Mouse (Mus musculus): ENCODE data around the gene Sipa1l1.

Gene Sipa1l1

GRCm38 (mm10) chr12:82168820-82169533 is at the start of gene Sipa1l1:
Sipa1l1 (plus strand) TSS chr12:82169320.
- DNase-seq = peak; percentile 95 to 97

DNA sequence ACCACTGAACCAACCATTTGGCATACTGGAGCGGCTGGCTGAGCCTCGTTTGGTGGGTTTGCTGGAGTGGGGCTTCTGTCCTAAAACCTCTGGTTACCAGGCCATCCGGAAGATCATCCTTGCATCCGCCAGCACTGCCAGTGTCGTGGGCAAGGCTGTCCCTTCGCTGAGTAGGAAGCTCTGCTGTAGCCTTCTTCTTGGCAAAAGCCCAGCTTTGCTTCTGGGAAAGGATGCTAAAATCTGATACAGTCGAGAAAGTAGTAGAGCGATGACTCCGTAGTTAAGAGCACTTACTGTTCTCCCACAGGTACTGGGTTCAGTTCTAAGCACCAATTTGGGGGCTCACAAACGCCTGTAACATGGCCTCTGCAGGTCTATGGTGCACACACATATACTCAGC is 47.2 kb upstream of the Sipa1l1 start:
- peak in 1 of 2 experiments; percentile 18 for DNase-seq

- DNase-seq = peak; percentile 41 to 65
These were observed 46.5 kb upstream of the Sipa1l1 start for GRCm38 (mm10) chr12:82122450-82123249.

DNA sequence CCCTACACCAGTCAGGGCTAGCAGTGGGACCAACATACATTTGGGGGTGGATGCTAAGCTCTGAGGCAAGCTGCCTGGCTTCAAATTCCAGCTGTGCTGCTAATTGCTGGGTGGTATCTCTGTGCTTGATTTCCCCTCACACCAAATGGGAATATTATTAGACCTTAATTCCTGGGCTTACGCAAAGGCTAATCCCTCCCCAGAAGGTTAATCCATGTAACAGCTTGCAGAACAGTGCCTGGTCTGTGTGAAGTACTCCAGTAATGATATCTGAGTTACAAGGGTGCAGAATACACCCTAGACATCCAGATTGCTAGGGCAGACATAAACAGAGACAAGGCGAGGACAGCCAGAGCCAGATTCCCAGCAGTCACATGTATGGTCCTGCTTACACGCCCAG is 42.3 kb upstream of the Sipa1l1 start:
- no peak for DNase-seq

- DNase-seq = no peak
These were observed 29.6 kb upstream of the Sipa1l1 start for GRCm38 (mm10) chr12:82139234-82140166.

DNA sequence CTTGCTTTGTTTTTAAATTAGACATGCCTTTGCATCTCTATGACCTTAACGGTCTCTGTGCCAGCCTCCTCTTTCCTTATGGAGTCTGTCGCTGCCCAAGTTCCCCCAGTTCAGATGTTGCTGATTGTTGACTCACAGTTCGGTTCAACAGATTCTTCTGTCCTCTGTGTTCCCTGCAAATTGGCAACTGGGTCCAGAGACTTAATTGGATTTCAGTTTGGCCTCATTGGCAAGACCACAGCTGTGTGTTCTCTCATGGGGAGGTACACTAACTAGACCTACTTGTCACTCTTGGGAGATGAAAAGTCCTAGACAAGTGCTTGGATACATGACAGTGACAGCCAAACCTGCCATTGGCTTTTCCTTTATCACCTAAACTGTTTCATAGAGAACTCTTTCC is 25.7 kb upstream of the Sipa1l1 start:
- no peak for DNase-seq

GRCm38 (mm10) chr12:82145173-82145572 is 23.9 kb upstream of the Sipa1l1 start:
- no peak for DNase-seq

GRCm38 (mm10) chr12:82147021-82147693 is 22.0 kb upstream of the Sipa1l1 start:
- no peak for DNase-seq

DNA sequence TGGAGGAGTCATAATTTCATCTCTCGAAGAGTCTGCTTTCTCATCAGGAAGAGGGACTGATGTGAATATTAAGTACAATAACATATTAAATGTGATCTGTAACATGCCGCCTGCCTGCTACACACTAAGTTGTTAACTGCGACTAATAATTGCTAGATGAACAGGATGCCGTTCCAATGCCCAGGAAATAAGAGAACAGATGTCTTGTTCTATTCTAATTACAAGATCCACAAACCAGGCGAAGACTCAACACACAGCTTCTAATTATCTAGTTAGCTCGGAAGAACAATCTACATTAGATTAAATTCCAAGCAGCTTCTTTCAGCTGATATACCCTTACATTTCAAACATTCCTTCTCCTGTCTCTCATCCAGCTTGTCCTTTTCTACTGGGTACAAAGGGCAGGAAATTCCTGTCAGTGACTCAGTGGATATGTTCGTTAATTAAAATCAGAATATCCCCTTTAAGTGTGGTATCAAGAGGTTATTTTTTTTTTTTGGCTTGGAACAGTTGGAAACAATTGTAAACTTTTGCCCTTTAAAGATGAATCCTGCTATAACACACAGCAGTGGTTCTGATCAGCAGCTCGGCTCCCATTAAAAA is 20.7 kb upstream of the Sipa1l1 start:
- DNase-seq = no peak

DNA sequence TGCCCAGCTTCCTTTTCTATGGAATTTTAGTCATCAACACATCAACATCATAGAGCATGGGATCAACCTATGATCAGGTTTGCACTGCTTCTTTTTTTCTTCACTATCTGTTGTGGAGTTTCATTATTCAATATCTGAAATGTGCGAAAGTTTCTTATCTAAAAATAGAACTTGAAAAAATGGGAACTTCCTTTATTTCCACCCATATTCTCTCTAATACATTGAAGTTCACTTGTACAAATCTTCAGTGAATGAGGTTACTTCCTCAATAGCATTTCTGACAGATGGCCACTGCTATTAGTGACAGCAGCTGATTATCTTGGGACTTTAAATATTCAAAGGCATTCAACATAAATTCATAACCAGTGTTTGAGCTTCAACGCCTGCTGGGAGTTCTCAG is 18.1 kb upstream of the Sipa1l1 start:
- DNase-seq = no peak

DNA sequence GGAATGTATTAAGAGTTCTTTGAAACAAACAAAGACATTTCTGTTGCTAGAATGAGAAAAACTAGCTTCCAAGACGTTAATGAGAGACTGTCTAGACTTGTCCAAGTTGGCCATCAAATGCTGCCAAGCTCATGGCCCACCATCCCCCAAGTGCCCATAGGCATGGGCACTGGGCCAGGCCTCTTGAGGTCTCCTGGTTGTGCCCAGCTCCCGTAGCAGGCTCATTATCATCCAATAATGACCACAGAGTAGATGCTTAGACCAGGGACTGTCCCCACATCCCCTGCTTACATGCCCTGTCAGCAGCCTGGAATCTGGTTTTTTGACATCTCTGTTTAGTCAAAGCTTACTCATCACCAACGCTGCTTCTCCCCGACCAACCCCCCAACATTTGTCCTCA is 14.6 kb upstream of the Sipa1l1 start:
- no peak for DNase-seq

- no peak for DNase-seq
These were observed 10.6 kb upstream of the Sipa1l1 start for GRCm38 (mm10) chr12:82158516-82158915.

DNA sequence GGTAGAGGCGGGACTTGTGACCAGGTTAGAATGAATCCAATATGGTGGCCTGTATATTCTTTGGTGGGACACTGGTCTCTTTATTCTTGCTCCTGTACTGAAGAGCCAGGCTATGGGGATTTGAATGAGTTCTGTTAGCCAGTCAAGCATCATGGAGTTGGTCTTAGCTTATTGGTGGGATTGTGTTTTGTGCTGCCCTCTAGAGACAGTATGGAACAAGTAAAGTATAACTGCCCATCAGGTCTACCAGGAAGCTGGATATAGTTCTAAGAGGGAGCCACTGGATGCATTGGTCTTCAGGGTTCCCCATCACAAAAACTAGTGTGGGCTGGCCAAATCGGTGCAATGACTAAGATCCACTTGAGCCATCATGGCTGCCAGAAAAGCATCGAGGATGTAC is 9.7 kb upstream of the Sipa1l1 start:
- no peak for DNase-seq

- no peak for DNase-seq
These were observed 3.5 kb upstream of the Sipa1l1 start for GRCm38 (mm10) chr12:82165651-82166050.

GRCm38 (mm10) chr12:82166101-82166571 is 3.0 kb upstream of the Sipa1l1 start:
- DNase-seq = peak; percentile 14 to 15

- peak; percentile 80 to 86 for DNase-seq
These were observed 681 bp downstream of the Sipa1l1 start for GRCm38 (mm10) chr12:82169571-82170431.

- peak in 1 of 2 experiments; percentile 43 for DNase-seq
These were observed 1.6 kb downstream of the Sipa1l1 start for GRCm38 (mm10) chr12:82170461-82171279.

GRCm38 (mm10) chr12:82171591-82171990 is 2.5 kb downstream of the Sipa1l1 start:
- peak; percentile 71 to 79 for DNase-seq

- DNase-seq = no peak
These were observed 4.5 kb downstream of the Sipa1l1 start for GRCm38 (mm10) chr12:82173623-82174022.

GRCm38 (mm10) chr12:82175709-82176108 is 6.6 kb downstream of the Sipa1l1 start:
- no peak for DNase-seq

All from kidney, postnatal 4 days (tissue).